Mouse (Mus musculus): ENCODE results near the gene Ap2a1. TPM values are rescaled to one million over a fixed set of nuclear protein-coding genes. Genes with fewer than 3 reads are reported as not detected.

The Ap2a1 gene
- polyA plus RNA-seq, 1 experiment = 56.7 TPM

- TF ChIP-seq CTCF (IDR thresholded peaks at IDR 0.05; ENCODE audit: low read depth, low read length) = no peak
- no peak for TF ChIP-seq POLR2A (IDR thresholded peaks at IDR 0.05; ENCODE audit: borderline replicate concordance, low read depth, low read length)
- peaks cover 14% of the 10 kb centered on the region for H3K4me1 ChIP-seq (ENCODE audit: control insufficient read depth, insufficient read depth, low read length)
Measured at GRCm38 (mm10) chr7:44964990-44965389, 35.7 kb upstream of the Ap2a1 start.

GRCm38 (mm10) chr7:44962831-44963230 lies 33.5 kb upstream of the Ap2a1 start:
- Histone ChIP-seq H3K4me1 (ENCODE audit: control insufficient read depth, insufficient read depth, low read length) (peaks cover 16% of the 10 kb centered on the region), H3K4me3 (ENCODE audit: insufficient read depth, low read length) (no peak overlapping the region), H3K27ac (ENCODE audit: insufficient read depth, low read depth, low read length) (no peak overlapping the region)
- TF ChIP-seq CTCF (IDR thresholded peaks at IDR 0.05; ENCODE audit: low read depth, low read length) = no peak

More at GRCm38 (mm10) chr7:44964990-44965389, 35.7 kb upstream of the Ap2a1 start:
- no peak overlapping the region for H3K4me3 ChIP-seq (ENCODE audit: insufficient read depth, low read length)
- no peak overlapping the region for H3K27ac ChIP-seq (ENCODE audit: insufficient read depth, low read depth, low read length)

DNA sequence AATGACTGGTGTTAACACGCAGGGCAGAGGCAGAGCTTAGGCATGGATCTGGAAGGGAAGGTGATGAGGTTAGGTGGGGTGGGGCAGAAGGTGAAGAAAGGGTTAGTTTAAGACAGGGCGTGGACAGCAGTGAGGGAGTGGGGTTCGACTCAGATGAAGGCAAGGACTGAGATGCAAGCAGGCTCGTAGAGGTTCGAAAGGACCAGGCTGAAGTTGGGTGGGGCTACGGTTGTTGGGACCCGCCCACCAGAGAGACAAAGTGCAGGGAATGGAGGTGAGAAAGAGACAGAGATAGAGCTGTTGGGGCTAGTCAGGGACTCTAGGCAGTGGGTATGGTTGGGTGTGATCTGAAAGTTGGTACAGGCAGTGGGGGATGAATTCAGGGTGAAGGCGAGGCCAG lies 33.0 kb upstream of the Ap2a1 start:
- TF ChIP-seq POLR2A (IDR thresholded peaks at IDR 0.05; ENCODE audit: borderline replicate concordance, low read depth, low read length) (no peak), CTCF (IDR thresholded peaks at IDR 0.05; ENCODE audit: low read depth, low read length) (no peak)
- H3K4me3 ChIP-seq (ENCODE audit: insufficient read depth, low read length) = no peak overlapping the region
- peaks cover 16% of the 10 kb centered on the region for H3K4me1 ChIP-seq (ENCODE audit: control insufficient read depth, insufficient read depth, low read length)
- no peak overlapping the region for H3K27ac ChIP-seq (ENCODE audit: insufficient read depth, low read depth, low read length)

- TF ChIP-seq CTCF (IDR thresholded peaks at IDR 0.05; ENCODE audit: low read depth, low read length) (no peak), POLR2A (IDR thresholded peaks at IDR 0.05; ENCODE audit: borderline replicate concordance, low read depth, low read length) (no peak)
- Histone ChIP-seq H3K27ac (ENCODE audit: insufficient read depth, low read depth, low read length) (no peak overlapping the region), H3K4me3 (ENCODE audit: insufficient read depth, low read length) (no peak overlapping the region), H3K4me1 (ENCODE audit: control insufficient read depth, insufficient read depth, low read length) (peaks cover 16% of the 10 kb centered on the region)
Measured at GRCm38 (mm10) chr7:44960512-44960910, 31.2 kb upstream of the Ap2a1 start.

DNA sequence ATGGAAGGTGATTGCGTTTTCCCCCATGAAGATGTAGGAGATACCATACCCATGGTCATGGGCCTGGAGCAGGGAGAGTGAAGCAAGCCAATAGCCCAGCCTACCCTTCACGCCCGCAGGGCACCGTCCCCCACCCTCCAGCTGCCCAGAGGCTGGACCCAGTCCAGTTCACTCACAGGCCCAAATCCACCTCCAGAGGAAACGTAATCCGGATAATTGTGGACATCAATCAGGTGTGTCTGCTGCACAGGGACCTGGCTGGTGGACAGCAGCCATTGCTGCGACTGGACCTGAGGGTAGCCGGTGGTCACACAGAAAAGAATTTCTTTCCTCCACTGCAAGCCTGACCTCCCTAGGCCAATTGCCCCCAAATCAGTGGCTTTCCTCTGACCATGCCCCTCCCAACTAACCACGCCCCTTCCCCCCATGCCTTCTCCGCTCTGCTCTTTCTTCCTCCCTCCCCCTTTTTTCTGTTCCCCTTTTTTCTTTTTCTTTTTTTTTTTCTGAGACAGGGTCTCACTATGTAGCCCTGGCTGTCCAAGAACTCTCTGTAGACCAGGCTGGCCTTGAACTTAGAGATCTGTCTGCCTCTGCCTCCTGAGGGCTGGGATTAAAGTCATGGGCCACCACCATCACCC lies 30.7 kb upstream of the Ap2a1 start:
- peaks cover 16% of the 10 kb centered on the region for H3K4me1 ChIP-seq (ENCODE audit: control insufficient read depth, insufficient read depth, low read length)
- no peak overlapping the region for H3K27ac ChIP-seq (ENCODE audit: insufficient read depth, low read depth, low read length)
- H3K4me3 ChIP-seq (ENCODE audit: insufficient read depth, low read length) = no peak overlapping the region
- TF ChIP-seq CTCF (IDR thresholded peaks at IDR 0.05; ENCODE audit: low read depth, low read length) = no peak
- TF ChIP-seq POLR2A (IDR thresholded peaks at IDR 0.05; ENCODE audit: borderline replicate concordance, low read depth, low read length) = no peak

DNA sequence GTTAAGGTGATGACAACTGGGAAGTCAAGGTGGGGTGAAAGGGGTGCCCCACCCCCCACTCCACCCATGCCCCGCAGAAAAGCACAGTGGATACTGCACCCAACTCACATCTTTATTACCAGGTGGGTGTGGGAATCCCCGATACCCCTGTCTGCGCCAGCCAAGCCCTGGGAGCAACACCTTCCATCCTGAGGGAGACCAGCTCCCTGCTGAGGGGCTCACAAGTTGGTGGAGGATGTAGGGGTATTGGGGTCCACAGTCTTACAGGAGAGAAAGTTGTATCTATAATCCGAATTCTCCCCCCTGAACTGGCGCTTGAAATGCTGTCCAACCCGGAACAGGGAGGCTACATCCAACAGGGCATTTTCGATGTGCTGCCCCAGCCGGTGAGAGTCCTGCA lies 30.0 kb upstream of the Ap2a1 start:
- H3K4me3 ChIP-seq (ENCODE audit: insufficient read depth, low read length) = no peak overlapping the region
- no peak overlapping the region for H3K27ac ChIP-seq (ENCODE audit: insufficient read depth, low read depth, low read length)
- H3K4me1 ChIP-seq (ENCODE audit: control insufficient read depth, insufficient read depth, low read length) = peaks cover 16% of the 10 kb centered on the region
- no peak for TF ChIP-seq CTCF (IDR thresholded peaks at IDR 0.05; ENCODE audit: low read depth, low read length)
- TF ChIP-seq POLR2A (IDR thresholded peaks at IDR 0.05; ENCODE audit: borderline replicate concordance, low read depth, low read length) = no peak

DNA sequence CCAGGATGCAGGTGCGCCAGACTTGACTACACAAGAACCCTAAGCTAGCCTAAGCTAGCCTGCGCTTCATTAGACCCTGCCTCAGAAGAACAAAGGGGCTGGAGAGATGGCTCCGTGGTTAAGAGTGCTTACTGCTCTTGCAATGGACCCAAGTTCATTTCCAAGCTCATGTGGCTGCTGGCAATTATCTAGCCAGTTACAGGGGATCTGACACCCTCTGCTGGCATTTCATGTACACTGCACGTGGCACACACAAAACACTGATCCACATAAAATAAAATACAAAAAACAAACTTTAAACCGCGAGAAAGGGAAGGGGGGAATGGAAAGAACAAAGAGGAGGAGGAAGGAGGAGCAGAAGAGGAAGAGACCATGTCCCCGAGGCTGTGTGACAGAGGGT lies 28.9 kb upstream of the Ap2a1 start:
- Histone ChIP-seq H3K4me1 (ENCODE audit: control insufficient read depth, insufficient read depth, low read length) (peaks cover 16% of the 10 kb centered on the region), H3K4me3 (ENCODE audit: insufficient read depth, low read length) (no peak overlapping the region), H3K27ac (ENCODE audit: insufficient read depth, low read depth, low read length) (no peak overlapping the region)
- TF ChIP-seq CTCF (IDR thresholded peaks at IDR 0.05; ENCODE audit: low read depth, low read length) (no peak), POLR2A (IDR thresholded peaks at IDR 0.05; ENCODE audit: borderline replicate concordance, low read depth, low read length) (no peak)

GRCm38 (mm10) chr7:44957183-44957835 lies 28.0 kb upstream of the Ap2a1 start:
- H3K4me1 ChIP-seq (ENCODE audit: control insufficient read depth, insufficient read depth, low read length) = peaks cover 13% of the 10 kb centered on the region
- no peak overlapping the region for H3K27ac ChIP-seq (ENCODE audit: insufficient read depth, low read depth, low read length)
- no peak overlapping the region for H3K4me3 ChIP-seq (ENCODE audit: insufficient read depth, low read length)
- TF ChIP-seq POLR2A (IDR thresholded peaks at IDR 0.05; ENCODE audit: borderline replicate concordance, low read depth, low read length) (no peak), CTCF (IDR thresholded peaks at IDR 0.05; ENCODE audit: low read depth, low read length) (no peak)

- H3K4me1 ChIP-seq (ENCODE audit: control insufficient read depth, insufficient read depth, low read length) = peaks cover 13% of the 10 kb centered on the region
- no peak overlapping the region for H3K27ac ChIP-seq (ENCODE audit: insufficient read depth, low read depth, low read length)
- H3K4me3 ChIP-seq (ENCODE audit: insufficient read depth, low read length) = no peak overlapping the region
- no peak for TF ChIP-seq CTCF (IDR thresholded peaks at IDR 0.05; ENCODE audit: low read depth, low read length)
- no peak for TF ChIP-seq POLR2A (IDR thresholded peaks at IDR 0.05; ENCODE audit: borderline replicate concordance, low read depth, low read length)
Measured at GRCm38 (mm10) chr7:44956266-44956665, 27.0 kb upstream of the Ap2a1 start.

GRCm38 (mm10) chr7:44955628-44956027 lies 26.3 kb upstream of the Ap2a1 start:
- no peak for TF ChIP-seq POLR2A (IDR thresholded peaks at IDR 0.05; ENCODE audit: borderline replicate concordance, low read depth, low read length)
- TF ChIP-seq CTCF (IDR thresholded peaks at IDR 0.05; ENCODE audit: low read depth, low read length) = no peak
- H3K27ac ChIP-seq (ENCODE audit: insufficient read depth, low read depth, low read length) = no peak overlapping the region
- peaks cover 10% of the 10 kb centered on the region for H3K4me1 ChIP-seq (ENCODE audit: control insufficient read depth, insufficient read depth, low read length)
- no peak overlapping the region for H3K4me3 ChIP-seq (ENCODE audit: insufficient read depth, low read length)

Data from bone marrow macrophage, adult 2 months (primary cell).